Mouse (Mus musculus) bone marrow, adult 2 months (tissue): Measurements from ENCODE around the gene Gpr87.
"Not testable (repeated sequence)": the region's sequence is repeated elsewhere in the genome, so short reads cannot be mapped to it uniquely, and the experiment has no call there.

ENCODE experiments used
- CTCF ChIP-seq: fragments of 200-500 bp; IDR thresholded peaks from 2 replicates; pipeline ENCODE4 v1.5.1; 2011; ENCODE audit warnings: low read length, control low read depth; ENCODE audit not compliant: control insufficient read depth, insufficient read depth
- POLR2A ChIP-seq: fragments of 200-500 bp; IDR thresholded peaks from 2 replicates; pipeline ENCODE4 v1.6.1; 2011; ENCODE audit warnings: low read depth, mild to moderate bottlenecking, control low read depth, low read length, borderline replicate concordance; ENCODE audit not compliant: control insufficient read depth

DNA sequence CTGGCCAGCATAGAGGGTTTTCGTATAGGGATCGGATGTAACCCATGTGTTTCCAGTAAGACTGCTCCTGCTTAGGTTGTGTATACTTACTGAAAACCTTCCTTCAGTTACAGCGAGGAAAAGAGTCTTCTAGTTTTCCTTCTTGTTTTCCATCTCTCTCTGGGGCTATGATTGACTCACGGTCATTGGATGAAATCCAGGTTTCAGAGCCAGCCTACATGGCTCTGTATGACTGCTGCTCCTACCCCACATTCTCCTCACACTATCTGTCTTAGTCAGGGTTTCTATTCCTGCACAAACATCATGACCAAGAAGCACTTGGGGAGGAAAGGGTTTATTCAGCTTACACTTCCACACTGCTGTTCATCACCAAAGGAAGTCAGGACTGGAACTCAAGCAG is 54.0 kb downstream of the Gpr87 start:
- not testable (repeated sequence) for TF ChIP-seq CTCF, POLR2A
